Mouse (Mus musculus) erythroblast, adult 5-6 weeks (primary cell): Measurements from ENCODE around the gene Theg. TPM values are rescaled to one million over a fixed set of nuclear protein-coding genes. Genes with fewer than 3 reads are reported as not detected.

Experiments used
- ATAC-seq: replicated peaks from 2 replicates; pipeline ENCODE4 v1.8.0; 2016; ENCODE audit warnings: moderate number of reproducible peaks, mild to moderate bottlenecking, moderate TSS enrichment, inconsistent platforms; ENCODE audit not compliant: poor library complexity, low FRiP score, severe bottlenecking
- total RNA-seq, 2 experiments: library from RNA; stranded (forward) in 1 of 2; stranded (reverse) in 1 of 2; fragments of 150-400 nt in 1 of 2; fragments of 200-764, 138-1000 nt in 1 of 2; gene quantifications; 2 replicates each; pipeline versions ENCODE4 v1.2.3 to v1.2.4; 2015 to 2017; ENCODE audit warnings: low replicate concordance in 2 of 2

The Theg gene
- total RNA-seq, 2 experiments from 2014 or later, result not detected

DNA sequence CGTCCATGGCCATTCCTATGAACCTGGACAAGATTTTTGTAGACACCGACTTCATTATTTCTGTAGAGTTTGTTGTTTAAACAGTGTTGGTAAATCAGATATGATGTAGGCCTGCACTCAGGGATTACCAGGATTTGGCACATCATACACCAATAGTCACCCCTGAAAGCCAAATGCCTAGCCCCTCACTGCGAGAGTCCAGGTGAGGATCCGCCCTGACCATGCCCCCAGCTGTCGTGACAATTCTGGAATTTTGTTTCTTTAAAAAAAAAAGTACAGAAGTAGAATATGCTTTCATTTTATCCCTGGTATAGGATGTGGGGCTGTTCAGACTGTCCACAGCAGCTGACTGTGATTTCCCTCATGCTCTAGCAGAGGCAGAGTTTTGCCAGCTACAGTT is 17.2 kb downstream of the Theg start:
- no peak for ATAC-seq

GRCm38 (mm10) chr10:79559716-79560115 is 27.4 kb downstream of the Theg start:
- ATAC-seq, result no peak

DNA sequence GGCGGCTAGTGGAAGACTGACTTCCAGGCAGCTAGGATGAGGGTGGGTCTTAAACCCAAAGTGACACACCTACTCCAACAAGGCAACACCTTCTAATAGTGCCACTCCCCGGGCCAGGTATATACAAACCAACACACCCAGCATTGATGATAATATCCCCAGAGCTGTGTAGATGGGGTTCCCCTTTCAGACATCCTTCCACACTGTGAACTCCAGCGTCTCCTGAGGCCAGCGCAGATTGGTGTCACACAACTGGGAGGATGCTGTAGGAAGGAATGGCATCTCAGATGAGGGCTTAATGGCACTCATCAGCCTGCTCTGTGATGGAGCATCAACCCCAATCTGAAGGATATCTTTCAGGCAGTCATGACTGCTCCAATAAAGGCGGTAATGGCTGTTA is 29.6 kb downstream of the Theg start:
- ATAC-seq, result no peak

- no peak for ATAC-seq
These were observed 30.2 kb downstream of the Theg start for GRCm38 (mm10) chr10:79556951-79557350.

GRCm38 (mm10) chr10:79555238-79555724 is 31.9 kb downstream of the Theg start:
- no peak for ATAC-seq

GRCm38 (mm10) chr10:79554330-79555237 is 32.5 kb downstream of the Theg start, which contains the start of gene Mier2:
TSS of gene Mier2 (minus strand) at chr10:79555199.
- ATAC-seq, result no peak

- no peak for ATAC-seq
These were observed 33.4 kb downstream of the Theg start for GRCm38 (mm10) chr10:79553691-79554090.

DNA sequence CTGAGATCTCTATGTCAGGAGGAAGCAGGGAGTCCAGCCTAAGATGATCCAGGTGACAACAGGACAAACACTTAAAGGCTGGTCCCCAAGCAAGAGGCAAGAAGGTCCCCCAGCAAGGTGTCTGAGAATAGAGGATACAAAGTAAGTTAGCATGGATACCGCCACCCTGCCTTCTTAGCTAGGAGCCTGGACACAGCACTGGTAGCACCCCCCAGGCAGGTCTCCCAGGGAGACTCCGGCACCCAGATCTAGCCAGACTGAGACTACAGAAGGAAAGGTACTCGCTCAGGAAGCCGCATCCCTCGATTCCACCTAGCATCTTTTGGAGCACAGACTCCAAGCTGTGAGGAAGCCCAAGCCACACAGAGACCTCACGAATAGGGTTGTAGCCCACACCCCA is 34.0 kb downstream of the Theg start:
- no peak for ATAC-seq

DNA sequence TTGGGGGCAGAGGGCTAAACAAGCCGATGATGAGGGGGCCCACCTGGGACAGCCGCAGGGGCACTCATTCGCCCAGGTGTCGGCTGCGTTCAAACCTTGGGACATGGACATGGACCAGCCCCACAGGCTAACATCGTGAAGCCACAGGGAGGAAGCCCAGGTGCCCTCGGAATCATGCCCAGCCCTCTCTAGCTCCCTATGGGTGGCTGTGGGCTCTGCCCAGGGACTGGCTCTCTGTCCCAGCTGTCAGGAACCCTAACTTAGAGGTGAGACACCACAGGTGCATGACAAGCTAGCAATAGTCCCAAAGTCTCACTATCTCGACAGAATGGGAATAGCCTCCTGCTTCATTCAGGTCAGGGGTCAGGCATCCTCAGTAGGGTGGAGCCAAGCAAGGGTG is 34.6 kb downstream of the Theg start:
- ATAC-seq, result no peak

DNA sequence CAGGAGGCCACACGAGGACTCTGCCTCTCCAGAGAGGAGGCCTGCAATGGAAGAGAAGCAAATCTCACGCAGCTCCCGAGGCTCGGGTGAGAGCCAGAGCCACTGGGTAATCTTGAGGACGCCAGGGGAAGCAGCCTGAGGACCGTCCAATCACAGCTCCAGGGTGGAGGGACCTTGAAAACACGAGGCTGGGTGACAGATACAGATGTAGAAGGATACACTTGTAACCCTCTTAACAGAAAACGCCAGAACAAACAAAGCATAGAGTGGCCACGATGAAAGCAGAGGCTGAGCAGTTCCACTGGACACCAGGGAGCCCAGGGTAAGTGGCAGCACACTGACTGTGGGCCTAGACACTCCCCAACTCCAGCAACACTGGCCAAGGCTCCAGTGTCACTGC is 36.8 kb downstream of the Theg start:
- no peak for ATAC-seq

DNA sequence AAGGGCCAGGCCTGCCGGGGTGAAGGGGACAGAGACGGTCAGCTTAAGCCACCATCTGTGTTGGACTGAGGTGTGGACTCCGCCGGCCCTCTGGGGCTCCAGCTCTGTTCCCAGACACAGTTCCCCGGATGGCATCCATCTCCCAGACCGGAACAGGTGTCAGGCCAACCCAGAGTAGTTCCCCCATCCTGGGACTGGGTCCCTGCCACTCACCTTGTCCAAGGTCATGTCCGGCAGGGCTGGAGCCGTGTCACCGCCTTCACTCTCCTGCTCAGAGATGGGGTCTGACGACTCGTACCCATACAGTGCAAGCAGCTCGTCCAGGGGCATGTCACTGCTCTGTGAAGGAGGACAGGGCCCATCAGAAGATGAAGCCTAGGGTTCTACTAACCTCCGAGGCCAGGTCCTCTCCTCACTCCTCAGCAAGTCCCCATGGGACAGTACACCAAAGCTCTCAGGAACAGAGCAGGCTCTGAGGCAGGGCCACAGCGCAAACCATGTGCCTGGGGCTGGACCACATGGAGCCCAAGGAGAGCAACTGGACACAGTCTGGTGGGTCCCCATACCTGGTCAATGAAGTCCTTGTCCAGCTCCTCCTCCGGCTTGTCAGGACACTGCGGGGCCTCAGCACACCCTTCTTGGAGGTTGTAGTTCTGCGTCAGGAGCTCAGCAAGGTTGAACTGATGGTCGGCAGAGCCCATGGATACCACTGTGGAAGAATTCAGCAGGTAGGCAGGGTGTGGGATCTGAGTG is 38.0 kb downstream of the Theg start:
- no peak for ATAC-seq

DNA sequence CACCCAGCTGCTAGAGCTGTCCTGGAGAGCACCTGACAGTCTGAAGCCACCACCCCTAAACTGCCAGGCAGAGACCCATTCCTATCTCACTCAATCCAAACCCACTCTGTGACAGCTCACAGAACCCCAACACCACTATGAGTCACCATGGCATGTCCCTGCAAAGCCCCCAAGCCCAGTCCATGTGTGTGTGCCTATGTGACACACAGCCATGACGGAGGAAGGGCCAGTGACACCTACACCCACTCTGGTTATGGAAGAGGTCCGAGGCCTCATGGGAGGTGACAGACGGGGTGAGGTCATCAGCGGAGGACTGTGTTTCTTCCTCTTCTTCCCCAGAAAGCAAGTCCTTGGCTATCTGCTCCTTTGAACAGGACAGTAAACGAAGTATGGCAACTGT is 38.6 kb downstream of the Theg start:
- no peak for ATAC-seq

- no peak for ATAC-seq
These were observed 39.9 kb downstream of the Theg start for GRCm38 (mm10) chr10:79547148-79547675.

GRCm38 (mm10) chr10:79546483-79546882 is 40.6 kb downstream of the Theg start:
- no peak for ATAC-seq

- ATAC-seq, result no peak
These were observed 41.2 kb downstream of the Theg start for GRCm38 (mm10) chr10:79545891-79546290.

GRCm38 (mm10) chr10:79544631-79545030 is 42.5 kb downstream of the Theg start:
- no peak for ATAC-seq

DNA sequence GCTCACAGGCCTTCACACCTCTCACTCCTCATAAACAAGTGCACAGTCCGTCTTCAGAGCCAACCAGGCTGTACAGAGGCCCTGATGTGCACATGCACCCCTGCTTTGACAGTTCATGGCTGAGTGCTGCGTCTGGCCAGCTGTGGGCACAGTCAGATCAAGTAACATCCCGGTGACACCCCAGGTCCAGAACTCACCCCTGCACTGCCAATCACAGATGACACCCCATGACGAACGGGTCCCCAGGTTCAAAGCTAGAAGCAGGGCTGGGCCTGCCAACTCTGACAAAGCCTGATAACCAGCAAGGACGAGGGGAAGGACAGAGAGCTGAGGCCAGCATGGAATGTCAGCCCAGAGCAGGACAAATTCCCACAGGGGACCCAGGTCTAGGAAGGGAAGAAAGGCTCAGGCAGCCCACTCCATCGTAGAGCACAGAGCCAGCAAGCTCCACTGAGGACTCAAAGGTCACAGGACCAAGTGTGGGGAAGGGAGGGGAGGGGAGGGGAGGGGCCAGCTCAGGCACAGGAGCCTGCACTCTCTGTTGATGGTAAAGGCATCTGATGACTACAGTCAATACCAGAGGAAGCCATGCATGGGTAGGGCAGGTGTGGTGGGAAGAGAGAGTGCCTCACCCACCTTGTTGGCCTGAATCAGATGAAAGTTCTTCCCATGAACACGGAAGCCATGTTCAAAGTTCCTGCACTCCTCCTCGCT is 43.1 kb downstream of the Theg start:
- no peak for ATAC-seq

- no peak for ATAC-seq
These were observed 45.0 kb downstream of the Theg start for GRCm38 (mm10) chr10:79542171-79542570.

- no peak for ATAC-seq
These were observed 45.6 kb downstream of the Theg start for GRCm38 (mm10) chr10:79541522-79541921.

DNA sequence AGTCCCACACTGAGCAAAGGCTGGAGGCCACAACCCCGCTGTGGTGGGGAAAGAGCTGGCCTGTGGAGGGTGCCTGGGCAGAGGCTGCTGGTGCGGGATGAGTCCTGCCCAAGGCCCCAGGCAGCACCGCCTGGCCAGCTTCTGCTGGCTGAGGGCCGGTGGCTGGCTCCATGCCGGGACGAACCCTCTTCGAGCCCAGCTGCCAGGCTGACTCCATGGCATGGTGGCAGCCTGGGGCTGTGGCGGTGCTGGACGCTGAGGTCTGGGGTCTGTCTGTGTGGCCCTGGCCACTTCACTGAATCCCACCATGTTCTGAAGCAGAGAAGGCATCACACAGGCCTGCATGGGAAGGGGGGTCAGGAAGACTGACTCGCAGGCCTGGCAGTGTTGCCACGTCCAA is 46.4 kb downstream of the Theg start:
- ATAC-seq, result no peak
